12 mouse cellular contexts compared by ENCODE assay signal in genomic region chr8:109563881-109564280, GRCm38 (mm10). TPM values are rescaled to one million over a fixed set of nuclear protein-coding genes. Genes with fewer than 3 reads are reported as not detected.
DNase-seq lines count a peak whose midpoint lies in the region; ATAC-seq lines count a peak whose summit lies in the region.
"Had no signal": no experiment of that assay in that cellular context is flagged by ENCODE, and none has a peak within 500 bp of the region (broad histone marks: within the 10 kb centered on the region; RNA-seq: fewer than 3 reads in every experiment).

No protein-coding gene starts in this region.

- H3K36me3 ChIP-seq in erythroblast, embryonic 14.5 days (ENCODE audit: control insufficient read depth), result peaks cover 43% of the 10 kb centered on the region
- peaks cover 41% of the 10 kb centered on the region for H3K36me3 ChIP-seq in limb, embryonic 12.5 days
- H3K36me3 ChIP-seq in limb, embryonic 10.5 days, result peaks cover 40% of the 10 kb centered on the region
- peaks cover 38% of the 10 kb centered on the region for H3K36me3 ChIP-seq in embryonic facial prominence, embryonic 12.5 days
- H3K36me3 ChIP-seq in macrophage (ENCODE audit: inconsistent target), result peaks cover 38% of the 10 kb centered on the region

- peaks cover 40% of the 10 kb centered on the region for H3K79me2 ChIP-seq in macrophage (ENCODE audit: inconsistent target)

- no peaks in the 10 kb centered on the region for H3K27me3 ChIP-seq in erythroblast, embryonic 14.5 days (ENCODE audit: control insufficient read depth)
- H3K27me3 ChIP-seq in limb, embryonic 12.5 days, result no peaks in the 10 kb centered on the region
- H3K27me3 ChIP-seq in limb, embryonic 10.5 days (ENCODE audit: low read depth, poor library complexity, severe bottlenecking), result no peaks in the 10 kb centered on the region
- no peaks in the 10 kb centered on the region for H3K27me3 ChIP-seq in embryonic facial prominence, embryonic 12.5 days

- DNase-seq in limb, embryonic 10.5 days (ENCODE audit: low spot score), result no peak
- no peak for DNase-seq in right cerebral cortex, postnatal 14 days
- DNase-seq: cerebellum, adult 9-10 months; gastrocnemius, postnatal 36 days; lung, postnatal 10 days had no signal

- no peak overlapping the region for H3K27ac ChIP-seq in limb, embryonic 12.5 days
- H3K27ac ChIP-seq in limb, embryonic 10.5 days, result no peak overlapping the region
- no peak overlapping the region for H3K27ac ChIP-seq in embryonic facial prominence, embryonic 12.5 days
- H3K27ac ChIP-seq in macrophage, result peak overlapping the region; percentile 13; the same call in 1 of the 2 replicates
- H3K27ac ChIP-seq: kidney, postnatal 0 days had no signal

- H3K9ac ChIP-seq in limb, embryonic 12.5 days (replicated peaks), result no peak overlapping the region
- H3K9ac ChIP-seq in embryonic facial prominence, embryonic 12.5 days, result no peak overlapping the region

- H3K9me3 ChIP-seq in erythroblast, embryonic 14.5 days (ENCODE audit: control insufficient read depth, low read length), result no peaks in the 10 kb centered on the region
- no peaks in the 10 kb centered on the region for H3K9me3 ChIP-seq in limb, embryonic 12.5 days
- H3K9me3 ChIP-seq in limb, embryonic 10.5 days (replicated peaks), result no peaks in the 10 kb centered on the region
- H3K9me3 ChIP-seq in embryonic facial prominence, embryonic 12.5 days, result no peaks in the 10 kb centered on the region

- H3K4me2 ChIP-seq in limb, embryonic 12.5 days, result peak overlapping the region; percentile 80
- peak overlapping the region; percentile 72; the same call in 1 of the 2 replicates for H3K4me2 ChIP-seq in embryonic facial prominence, embryonic 12.5 days (replicated peaks)

- 88% methylated on average over 2 of the region's 2 CpGs for WGBS in limb, embryonic 12.5 days
- 85% methylated on average over 2 of the region's 2 CpGs for WGBS in limb, embryonic 10.5 days
- 71% methylated on average over 2 of the region's 2 CpGs for WGBS in embryonic facial prominence, embryonic 12.5 days
- WGBS in macrophage (ENCODE audit: missing documents), result 0% methylated on average over 1 of the region's 2 CpGs

- H3K4me1 ChIP-seq in erythroblast, embryonic 14.5 days (ENCODE audit: control insufficient read depth), result peaks cover 33% of the 10 kb centered on the region
- peaks cover 16% of the 10 kb centered on the region for H3K4me1 ChIP-seq in limb, embryonic 12.5 days (replicated peaks)
- peaks cover 18% of the 10 kb centered on the region for H3K4me1 ChIP-seq in limb, embryonic 10.5 days
- peaks cover 15% of the 10 kb centered on the region; the same call in 1 of the 2 replicates for H3K4me1 ChIP-seq in embryonic facial prominence, embryonic 12.5 days

- ATAC-seq in erythroblast, adult 5-6 weeks (replicated peaks; ENCODE audit: low FRiP score, poor library complexity, severe bottlenecking), result no peak
- ATAC-seq in limb, embryonic 12.5 days (ENCODE audit: insufficient number of reproducible peaks, insufficient read depth, low FRiP score, low TSS enrichment, low read depth), result no peak
- no peak for ATAC-seq in embryonic facial prominence, embryonic 12.5 days (ENCODE audit: insufficient number of reproducible peaks, insufficient read depth, low FRiP score, low TSS enrichment)
- no peak for ATAC-seq in inflammation-experienced regulatory T-cells, adult 6 months

- H3K4me3 ChIP-seq in erythroblast, embryonic 14.5 days (replicated peaks), result peak overlapping the region; percentile 92
- no peak overlapping the region for H3K4me3 ChIP-seq in limb, embryonic 12.5 days (replicated peaks)
- no peak overlapping the region for H3K4me3 ChIP-seq in limb, embryonic 10.5 days
- peak overlapping the region; percentile 76; the same call in 1 of the 2 replicates for H3K4me3 ChIP-seq in embryonic facial prominence, embryonic 12.5 days
- H3K4me3 ChIP-seq in macrophage (ENCODE audit: inconsistent target), result peak overlapping the region; percentile 97; the same call in 1 of the 2 replicates

RNA-seq across cellular contexts. Expression of gene Dhx38, which starts 1.8 kb away (rescaled TPM):
- 2.4 and 3.1 TPM in 2 replicates for polyA plus RNA-seq in erythroblast, embryonic 14.5 days (2012)
- total RNA-seq in erythroblast, adult 5-6 weeks (2015; ENCODE audit: low replicate concordance), result 6.1 and 6.3 TPM in 2 replicates
- total RNA-seq in erythroblast, adult 5-6 weeks (2017; ENCODE audit: low replicate concordance), result 18.2 and 26.5 TPM in 2 replicates
- 35.9 and 37.3 TPM in 2 replicates for polyA plus RNA-seq in limb, embryonic 12.5 days (2016; fragmentation: Nextera tagmentation; extraction: Ambion mirVana)
- polyA plus RNA-seq in limb, embryonic 10.5 days (2016; fragmentation: Nextera tagmentation; extraction: Ambion mirVana), result 46.4 and 46.6 TPM in 2 replicates
- 29.9 and 32.2 TPM in 2 replicates for polyA plus RNA-seq in embryonic facial prominence, embryonic 12.5 days (2016; fragmentation: Nextera tagmentation; extraction: Ambion mirVana)
- total RNA-seq in macrophage (2018; cell fraction: chromatin; rRNA removed), result 10 to 100 TPM; 40.2 to 87.0 (median 70.0) TPM
- 10 to 100 TPM; 29.5 to 49.1 (median 38.2) TPM for total RNA-seq in macrophage (2018; cell fraction: cytosol; rRNA removed)
- 10 to 100 TPM; 31.3 to 63.7 (median 47.5) TPM for total RNA-seq in macrophage (2018; cell fraction: nucleus; rRNA removed)
- 29.7 to 48.5 TPM (median 41.9 TPM) in 3 replicates for polyA plus RNA-seq in macrophage (2018)
- 10 to 100 TPM; 12.1 to 13.6 (median 13.0) TPM for polyA plus RNA-seq in inflammation-experienced regulatory T-cells, adult 6 months (2017; shearing (Covaris generic))

RNA-seq across cellular contexts. Expression of gene Txnl4b, which starts 1.8 kb away (rescaled TPM):
- 0.37 and 0.41 TPM in 2 replicates for polyA plus RNA-seq in erythroblast, embryonic 14.5 days (2012)
- 1.9 and 3.6 TPM in 2 replicates for total RNA-seq in erythroblast, adult 5-6 weeks (2015; ENCODE audit: low replicate concordance)
- 3.8 and 4.3 TPM in 2 replicates for total RNA-seq in erythroblast, adult 5-6 weeks (2017; ENCODE audit: low replicate concordance)
- 20.0 and 22.7 TPM in 2 replicates for polyA plus RNA-seq in limb, embryonic 12.5 days (2016; fragmentation: Nextera tagmentation; extraction: Ambion mirVana)
- polyA plus RNA-seq in limb, embryonic 10.5 days (2016; fragmentation: Nextera tagmentation; extraction: Ambion mirVana), result 25.2 and 26.2 TPM in 2 replicates
- polyA plus RNA-seq in embryonic facial prominence, embryonic 12.5 days (2016; fragmentation: Nextera tagmentation; extraction: Ambion mirVana), result 21.2 and 22.4 TPM in 2 replicates
- total RNA-seq in macrophage (2018; cell fraction: chromatin; rRNA removed), result 1 to 10 TPM in 18 of 26 experiments, under 1 TPM in 7, not detected in 1; 0.47 to 4.8 (median 1.8) TPM
- 10 to 100 TPM in 16 of 26 experiments, 1 to 10 TPM in 10; 4.1 to 14.8 (median 11.5) TPM for total RNA-seq in macrophage (2018; cell fraction: cytosol; rRNA removed)
- 10 to 100 TPM in 4 of 26 experiments, 1 to 10 TPM in 22; 1.6 to 12.1 (median 5.8) TPM for total RNA-seq in macrophage (2018; cell fraction: nucleus; rRNA removed)
- 7.9 to 15.1 TPM (median 9.1 TPM) in 3 replicates for polyA plus RNA-seq in macrophage (2018)
- polyA plus RNA-seq in inflammation-experienced regulatory T-cells, adult 6 months (2017; shearing (Covaris generic)), result 10 to 100 TPM; 15.1 to 24.2 (median 15.5) TPM

RNA-seq across cellular contexts. Expression of gene Hp, which starts 15.1 kb away (rescaled TPM):
- 0.23 and 0.26 TPM in 2 replicates for polyA plus RNA-seq in erythroblast, embryonic 14.5 days (2012)
- total RNA-seq in erythroblast, adult 5-6 weeks (2015; ENCODE audit: low replicate concordance), result 99.9 and 127 TPM in 2 replicates
- total RNA-seq in erythroblast, adult 5-6 weeks (2017; ENCODE audit: low replicate concordance), result 102 and 125 TPM in 2 replicates
- 0.70 and 1.6 TPM in 2 replicates for polyA plus RNA-seq in limb, embryonic 12.5 days (2016; fragmentation: Nextera tagmentation; extraction: Ambion mirVana)
- polyA plus RNA-seq in limb, embryonic 10.5 days (2016; fragmentation: Nextera tagmentation; extraction: Ambion mirVana), result 0.61 and 0.98 TPM in 2 replicates
- polyA plus RNA-seq in embryonic facial prominence, embryonic 12.5 days (2016; fragmentation: Nextera tagmentation; extraction: Ambion mirVana), result 0.55 and 0.90 TPM in 2 replicates
- 1 to 10 TPM in 1 of 26 experiments, under 1 TPM in 2, not detected in 23; 0.91 to 1.1 (median 0.92) TPM for total RNA-seq in macrophage (2018; cell fraction: chromatin; rRNA removed)
- 1 to 10 TPM in 25 of 26 experiments, under 1 TPM in 1; 0.87 to 4.3 (median 2.4) TPM for total RNA-seq in macrophage (2018; cell fraction: cytosol; rRNA removed)
- total RNA-seq in macrophage (2018; cell fraction: nucleus; rRNA removed), result 1 to 10 TPM in 18 of 26 experiments, under 1 TPM in 7, not detected in 1; 0.60 to 5.1 (median 2.0) TPM
- 0.70 to 2.3 TPM (median 1.1 TPM) in 3 replicates for polyA plus RNA-seq in macrophage (2018)
- polyA plus RNA-seq in inflammation-experienced regulatory T-cells, adult 6 months (2017; shearing (Covaris generic)), result 1 to 10 TPM in 1 of 3 experiments, under 1 TPM in 1, not detected in 1; 0.40 to 1.3 TPM

RNA-seq across cellular contexts. Expression of gene Dhodh, which starts 44.6 kb away (rescaled TPM):
- 0.95 and 1.3 TPM in 2 replicates for polyA plus RNA-seq in erythroblast, embryonic 14.5 days (2012)
- 0.77 and 4.8 TPM in 2 replicates for total RNA-seq in erythroblast, adult 5-6 weeks (2015; ENCODE audit: low replicate concordance)
- 4.0 and 4.3 TPM in 2 replicates for total RNA-seq in erythroblast, adult 5-6 weeks (2017; ENCODE audit: low replicate concordance)
- polyA plus RNA-seq in limb, embryonic 12.5 days (2016; fragmentation: Nextera tagmentation; extraction: Ambion mirVana), result 54.9 and 56.0 TPM in 2 replicates
- 60.1 and 62.2 TPM in 2 replicates for polyA plus RNA-seq in limb, embryonic 10.5 days (2016; fragmentation: Nextera tagmentation; extraction: Ambion mirVana)
- 50.4 and 54.8 TPM in 2 replicates for polyA plus RNA-seq in embryonic facial prominence, embryonic 12.5 days (2016; fragmentation: Nextera tagmentation; extraction: Ambion mirVana)
- total RNA-seq in macrophage (2018; cell fraction: chromatin; rRNA removed), result 10 to 100 TPM in 20 of 26 experiments, 1 to 10 TPM in 6; 4.8 to 39.8 (median 20.3) TPM
- 10 to 100 TPM in 8 of 26 experiments, 1 to 10 TPM in 18; 5.7 to 14.5 (median 8.7) TPM for total RNA-seq in macrophage (2018; cell fraction: cytosol; rRNA removed)
- 10 to 100 TPM in 17 of 26 experiments, 1 to 10 TPM in 9; 4.5 to 38.8 (median 11.7) TPM for total RNA-seq in macrophage (2018; cell fraction: nucleus; rRNA removed)
- 4.3 to 14.5 TPM (median 6.6 TPM) in 3 replicates for polyA plus RNA-seq in macrophage (2018)
- polyA plus RNA-seq in inflammation-experienced regulatory T-cells, adult 6 months (2017; shearing (Covaris generic)), result 10 to 100 TPM; 21.3 to 40.7 (median 40.2) TPM

RNA-seq across cellular contexts. Expression of gene Pkd1l3, which starts 50.4 kb away (rescaled TPM):
- 0.01 TPM in 2 replicates for polyA plus RNA-seq in erythroblast, embryonic 14.5 days (2012)
- total RNA-seq in erythroblast, adult 5-6 weeks (2015; ENCODE audit: low replicate concordance), result 0.38 TPM in 1 of 2 replicates, not detected in the other
- not detected in 2 replicates for total RNA-seq in erythroblast, adult 5-6 weeks (2017; ENCODE audit: low replicate concordance)
- 0.04 and 0.14 TPM in 2 replicates for polyA plus RNA-seq in limb, embryonic 12.5 days (2016; fragmentation: Nextera tagmentation; extraction: Ambion mirVana)
- polyA plus RNA-seq in limb, embryonic 10.5 days (2016; fragmentation: Nextera tagmentation; extraction: Ambion mirVana), result 0.21 and 0.43 TPM in 2 replicates
- polyA plus RNA-seq in embryonic facial prominence, embryonic 12.5 days (2016; fragmentation: Nextera tagmentation; extraction: Ambion mirVana), result 0.13 and 0.22 TPM in 2 replicates
- 1 to 10 TPM in 14 of 26 experiments, under 1 TPM in 12; 0.33 to 3.5 (median 1.1) TPM for total RNA-seq in macrophage (2018; cell fraction: chromatin; rRNA removed)
- total RNA-seq in macrophage (2018; cell fraction: cytosol; rRNA removed), result under 1 TPM; 0.03 to 0.55 (median 0.13) TPM
- total RNA-seq in macrophage (2018; cell fraction: nucleus; rRNA removed), result 1 to 10 TPM in 6 of 26 experiments, under 1 TPM in 20; 0.10 to 1.4 (median 0.72) TPM
- 0.07 to 0.17 TPM (median 0.11 TPM) in 3 replicates for polyA plus RNA-seq in macrophage (2018)
- 1 to 10 TPM in 2 of 3 experiments, under 1 TPM in 1; 0.75 to 2.5 (median 1.6) TPM for polyA plus RNA-seq in inflammation-experienced regulatory T-cells, adult 6 months (2017; shearing (Covaris generic))
- polyA plus RNA-seq: kidney, postnatal 0 days had no signal

Comparison
In these comparisons a context has a peak if more than half of its experiments do, and no peak if none do; other contexts are left out.
1. H3K4me3 ChIP-seq: peak in erythroblast, embryonic 14.5 days (single experiment), embryonic facial prominence, embryonic 12.5 days (single experiment) and macrophage (single experiment); none in limb, embryonic 12.5 days (single experiment) and limb, embryonic 10.5 days (single experiment).